Mouse (Mus musculus): ENCODE measurements around the gene Agbl2. TPM values are rescaled to one million over a fixed set of nuclear protein-coding genes. Genes with fewer than 3 reads are reported as not detected.
A peak's percentile ranks its signal among the peaks of the same experiment; 100 is the strongest.

Agbl2 gene
- polyA plus RNA-seq, 1 experiment: not detected

- H3K27me3 ChIP-seq (replicated peaks): peaks cover 7% of the 10 kb centered on the region
- H3K36me3 ChIP-seq (replicated peaks; ENCODE audit: low read length): no peaks in the 10 kb centered on the region
- H3K4me3 ChIP-seq (replicated peaks): no peak overlapping the region
- peaks cover 6% of the 10 kb centered on the region for H3K4me1 ChIP-seq
- H3K9me3 ChIP-seq: no peaks in the 10 kb centered on the region
- TF ChIP-seq FLI1 (IDR thresholded peaks at IDR 0.05; ENCODE audit: low read length) (no peak), GATA1 (IDR thresholded peaks at IDR 0.05; ENCODE audit: borderline replicate concordance, low read length) (no peak)
Measured at GRCm38 (mm10) chr2:90828739-90829138, 46.2 kb downstream of the Agbl2 start.

DNA sequence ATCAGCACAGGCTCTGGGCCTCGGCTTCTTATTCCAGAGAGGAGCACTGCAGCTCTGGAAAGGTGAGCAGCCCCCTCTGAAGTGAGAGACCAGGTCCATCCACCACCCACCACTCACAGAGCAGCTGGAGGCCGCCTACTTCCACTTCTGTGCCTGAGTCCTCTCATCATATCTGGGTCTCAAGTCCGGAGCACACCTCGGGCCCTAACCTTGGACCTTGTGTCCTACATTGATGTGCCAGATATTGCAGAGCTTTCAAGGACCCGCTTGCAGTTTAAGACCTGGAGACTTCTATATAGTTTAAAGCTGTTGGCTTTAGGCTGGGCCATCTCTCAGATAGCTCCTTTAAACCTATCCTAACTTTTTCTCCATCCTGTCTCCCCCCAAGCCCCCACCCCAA lies 51.0 kb downstream of the Agbl2 start:
- peaks cover 6% of the 10 kb centered on the region for H3K4me1 ChIP-seq
- peaks cover 12% of the 10 kb centered on the region for H3K27me3 ChIP-seq (replicated peaks)
- H3K36me3 ChIP-seq (replicated peaks; ENCODE audit: low read length): no peaks in the 10 kb centered on the region
- no peaks in the 10 kb centered on the region for H3K9me3 ChIP-seq
- TF ChIP-seq FLI1 (IDR thresholded peaks at IDR 0.05; ENCODE audit: low read length): no peak
- no peak for TF ChIP-seq GATA1 (IDR thresholded peaks at IDR 0.05; ENCODE audit: borderline replicate concordance, low read length)
- no peak overlapping the region for H3K4me3 ChIP-seq (replicated peaks)

GRCm38 (mm10) chr2:90838621-90839020 lies 56.1 kb downstream of the Agbl2 start:
- no peaks in the 10 kb centered on the region for H3K36me3 ChIP-seq (replicated peaks; ENCODE audit: low read length)
- TF ChIP-seq FLI1 (IDR thresholded peaks at IDR 0.05; ENCODE audit: low read length) (no peak), GATA1 (IDR thresholded peaks at IDR 0.05; ENCODE audit: borderline replicate concordance, low read length) (no peak)
- no peaks in the 10 kb centered on the region; the same call in 1 of the 2 replicates for H3K4me1 ChIP-seq
- H3K9me3 ChIP-seq: peaks cover 14% of the 10 kb centered on the region
- no peak overlapping the region for H3K4me3 ChIP-seq (replicated peaks)
- peaks cover 7% of the 10 kb centered on the region for H3K27me3 ChIP-seq (replicated peaks)

GRCm38 (mm10) chr2:90843666-90844065 lies 61.1 kb downstream of the Agbl2 start:
- Histone ChIP-seq H3K36me3 (replicated peaks; ENCODE audit: low read length) (no peaks in the 10 kb centered on the region), H3K4me3 (replicated peaks) (no peak overlapping the region)

GRCm38 (mm10) chr2:90844262-90844661 lies 61.7 kb downstream of the Agbl2 start:
- peaks cover 20% of the 10 kb centered on the region for H3K4me1 ChIP-seq
- no peaks in the 10 kb centered on the region for H3K27me3 ChIP-seq (replicated peaks)
- TF ChIP-seq FLI1 (IDR thresholded peaks at IDR 0.05; ENCODE audit: low read length) (no peak), GATA1 (IDR thresholded peaks at IDR 0.05; ENCODE audit: borderline replicate concordance, low read length) (no peak)
- peaks cover 14% of the 10 kb centered on the region for H3K9me3 ChIP-seq
- H3K4me3 ChIP-seq (replicated peaks): no peak overlapping the region
- peaks cover 3% of the 10 kb centered on the region for H3K36me3 ChIP-seq (replicated peaks; ENCODE audit: low read length)

More at GRCm38 (mm10) chr2:90843666-90844065, 61.1 kb downstream of the Agbl2 start:
- H3K9me3 ChIP-seq: peaks cover 14% of the 10 kb centered on the region
- TF ChIP-seq FLI1 (IDR thresholded peaks at IDR 0.05; ENCODE audit: low read length): no peak
- H3K27me3 ChIP-seq (replicated peaks): no peaks in the 10 kb centered on the region
- peaks cover 17% of the 10 kb centered on the region for H3K4me1 ChIP-seq

GRCm38 (mm10) chr2:90845234-90845633 lies 62.7 kb downstream of the Agbl2 start:
- no peak for TF ChIP-seq GATA1 (IDR thresholded peaks at IDR 0.05; ENCODE audit: borderline replicate concordance, low read length)

DNA sequence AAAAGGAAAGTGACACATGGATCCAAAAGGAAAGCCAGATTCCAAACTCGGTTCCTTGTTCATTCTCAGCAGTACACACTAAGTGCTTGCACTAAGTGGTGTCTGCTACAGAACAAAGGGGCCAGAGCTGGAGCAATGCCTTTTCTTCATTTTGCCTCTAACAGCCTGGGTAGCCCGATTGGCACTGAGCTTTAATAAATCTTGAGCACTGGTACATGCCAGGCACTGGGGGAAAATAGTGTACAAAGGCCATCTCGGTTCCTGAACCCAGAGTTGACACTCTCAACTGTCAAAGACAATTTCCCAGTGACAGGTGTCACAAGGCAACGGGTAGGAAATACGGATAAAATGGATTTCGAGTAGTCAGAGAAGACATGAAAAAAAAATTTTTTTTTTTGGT lies 63.6 kb downstream of the Agbl2 start:
- H3K4me3 ChIP-seq (replicated peaks): peak overlapping the region; percentile 100
- H3K27me3 ChIP-seq (replicated peaks): no peaks in the 10 kb centered on the region
- TF ChIP-seq FLI1 (IDR thresholded peaks at IDR 0.05; ENCODE audit: low read length): no peak
- TF ChIP-seq GATA1 (IDR thresholded peaks at IDR 0.05; ENCODE audit: borderline replicate concordance, low read length): no peak
- H3K4me1 ChIP-seq: peaks cover 31% of the 10 kb centered on the region
- H3K9me3 ChIP-seq: peaks cover 5% of the 10 kb centered on the region; the same call in 1 of the 2 replicates
- peaks cover 22% of the 10 kb centered on the region for H3K36me3 ChIP-seq (replicated peaks; ENCODE audit: low read length)

More at GRCm38 (mm10) chr2:90845234-90845633, 62.7 kb downstream of the Agbl2 start:
- Histone ChIP-seq H3K4me1 (peaks cover 24% of the 10 kb centered on the region), H3K36me3 (replicated peaks; ENCODE audit: low read length) (peaks cover 13% of the 10 kb centered on the region), H3K9me3 (peaks cover 10% of the 10 kb centered on the region), H3K4me3 (replicated peaks) (no peak overlapping the region), H3K27me3 (replicated peaks) (no peaks in the 10 kb centered on the region)

DNA sequence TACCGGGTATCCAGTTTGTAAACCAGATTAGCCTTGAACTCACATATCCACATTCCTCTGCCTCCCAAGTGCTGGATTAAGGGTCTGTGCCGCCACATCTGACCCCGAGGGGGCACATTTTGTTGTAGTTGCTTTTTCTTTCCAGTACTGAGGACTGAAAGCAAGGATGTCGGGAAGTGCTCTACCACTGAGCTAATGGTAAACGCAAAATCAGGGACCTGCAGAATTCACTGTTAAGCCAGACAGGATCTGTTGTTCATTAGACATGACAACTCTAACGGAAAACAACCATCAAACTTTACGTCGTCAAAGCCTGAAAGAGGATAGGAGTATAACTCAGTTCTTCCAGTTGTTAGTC lies 64.0 kb downstream of the Agbl2 start:
- H3K4me3 ChIP-seq (replicated peaks): peak overlapping the region; percentile 100
- H3K27me3 ChIP-seq (replicated peaks): no peaks in the 10 kb centered on the region
- H3K4me1 ChIP-seq: peaks cover 33% of the 10 kb centered on the region
- TF ChIP-seq GATA1 (IDR thresholded peaks at IDR 0.05; ENCODE audit: borderline replicate concordance, low read length) (no peak), FLI1 (IDR thresholded peaks at IDR 0.05; ENCODE audit: low read length) (no peak)
- H3K36me3 ChIP-seq (replicated peaks; ENCODE audit: low read length): peaks cover 26% of the 10 kb centered on the region
- H3K9me3 ChIP-seq: peaks cover 5% of the 10 kb centered on the region; the same call in 1 of the 2 replicates

- Histone ChIP-seq H3K27me3 (replicated peaks) (no peaks in the 10 kb centered on the region), H3K9me3 (peaks cover under 1% of the 10 kb centered on the region; the same call in 1 of the 2 replicates), H3K4me3 (replicated peaks) (peak within 1 kb of the TSS; percentile 100), H3K4me1 (peaks cover 33% of the 10 kb centered on the region), H3K36me3 (replicated peaks; ENCODE audit: low read length) (peaks cover 31% of the 10 kb centered on the region)
- TF ChIP-seq GATA1 (IDR thresholded peaks at IDR 0.05; ENCODE audit: borderline replicate concordance, low read length) (no peak), FLI1 (IDR thresholded peaks at IDR 0.05; ENCODE audit: low read length) (no peak)
Measured at GRCm38 (mm10) chr2:90846955-90847680, 64.6 kb downstream of the Agbl2 start, which contains the start of gene Mtch2. Gene Mtch2, plus strand, starts transcription at chr2:90847155.

DNA sequence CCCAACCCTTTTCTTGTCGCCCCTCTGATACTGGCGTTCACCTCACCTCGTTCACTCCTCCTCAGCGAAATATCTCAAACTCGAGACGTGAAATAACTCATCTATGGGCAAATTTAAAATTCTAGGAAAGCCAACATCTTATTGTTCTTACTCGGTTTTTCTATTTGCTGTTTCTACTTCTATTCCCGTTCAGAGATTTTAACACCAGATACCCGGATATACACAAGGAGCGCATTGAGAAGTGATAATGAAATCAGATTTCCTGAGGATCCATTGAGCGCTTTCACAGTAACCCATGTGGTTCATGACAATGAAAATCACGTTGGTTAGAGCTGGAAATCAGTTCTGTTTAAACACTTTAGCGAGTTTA lies 65.1 kb downstream of the Agbl2 start:
- no peaks in the 10 kb centered on the region for H3K27me3 ChIP-seq (replicated peaks)
- peaks cover 33% of the 10 kb centered on the region for H3K4me1 ChIP-seq
- no peaks in the 10 kb centered on the region for H3K9me3 ChIP-seq
- no peak for TF ChIP-seq GATA1 (IDR thresholded peaks at IDR 0.05; ENCODE audit: borderline replicate concordance, low read length)
- TF ChIP-seq FLI1 (IDR thresholded peaks at IDR 0.05; ENCODE audit: low read length): no peak
- peaks cover 37% of the 10 kb centered on the region for H3K36me3 ChIP-seq (replicated peaks; ENCODE audit: low read length)
- peak overlapping the region; percentile 100 for H3K4me3 ChIP-seq (replicated peaks)

Measured in megakaryocyte, embryonic 14.5 days (primary cell).